Mouse (Mus musculus): ENCODE results near the gene Slc17a1. TPM values are rescaled to one million over a fixed set of nuclear protein-coding genes. Genes with fewer than 3 reads are reported as not detected.

Gene Slc17a1
- total RNA-seq, 2 experiments from 2014 or later: not detected

DNA sequence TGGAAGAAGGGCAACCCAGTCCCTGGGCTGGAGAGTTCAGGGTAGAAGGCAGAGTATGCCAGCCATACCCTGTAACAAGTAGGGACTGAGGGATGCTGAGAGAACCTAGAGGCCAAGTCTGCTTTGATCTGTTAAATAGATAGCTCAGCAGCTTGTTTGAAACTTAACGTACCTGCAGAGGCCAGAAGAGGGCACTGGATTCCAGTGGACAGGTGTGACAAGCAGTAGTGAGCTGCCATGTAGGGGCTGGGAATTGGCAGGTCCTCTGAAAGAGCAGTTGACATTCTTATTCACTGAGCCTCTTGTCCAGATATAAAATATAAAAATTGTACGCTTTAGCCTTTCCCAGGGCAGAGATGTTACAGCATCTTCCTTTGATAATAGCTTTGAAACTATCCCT is 75.3 kb downstream of the Slc17a1 start:
- intact Hi-C loops (cut with DNase I): no loop called here
- no peak for DNase-seq

Small RNA genes within 50 kb of the gene (microRNA-seq; reads per million reads assigned to microRNA genes)
- gene Gm44344: not detected

Other genes with a start within 250 kb of the Slc17a1 start
- gene Hist1h2be, start 246.6 kb upstream of the Slc17a1 start, total RNA-seq (2021): 10 to 100 TPM; 13.0 to 16.9 TPM
- 100 to 1,000 TPM; 112 to 117 TPM for gene Hist1h1e, start 245.2 kb upstream of the Slc17a1 start, total RNA-seq (2021)
- 1 to 10 TPM; 4.8 to 5.4 TPM for gene Hist1h2ac, start 183.8 kb upstream of the Slc17a1 start, total RNA-seq (2021)
- gene Hist1h2bc, start 183.6 kb upstream of the Slc17a1 start, total RNA-seq (2021): 10 to 100 TPM; 16.7 to 17.0 TPM
- not detected for gene Hist1h1t, start 171.9 kb upstream of the Slc17a1 start, total RNA-seq (2021)
- gene Hist1h4c, start 169.3 kb upstream of the Slc17a1 start, total RNA-seq (2021): 100 to 1,000 TPM; 109 to 126 TPM
- 1 to 10 TPM; 1.7 to 2.3 TPM for gene Hfe, start 156.9 kb upstream of the Slc17a1 start, total RNA-seq (2021)
- gene Hist1h1c, start 128.9 kb upstream of the Slc17a1 start, total RNA-seq (2021): 100 to 1,000 TPM; 154 to 166 TPM
- gene Hist1h3c, start 122.1 kb upstream of the Slc17a1 start, total RNA-seq (2021): 10 to 100 TPM; 39.8 to 41.0 TPM
- gene Hist1h2bb, start 121.0 kb upstream of the Slc17a1 start, total RNA-seq (2021): 10 to 100 TPM; 62.4 to 81.1 TPM
- 100 to 1,000 TPM; 116 to 120 TPM for gene Hist1h2ab, start 116.6 kb upstream of the Slc17a1 start, total RNA-seq (2021)
- gene Hist1h3b, start 115.5 kb upstream of the Slc17a1 start, total RNA-seq (2021): 100 to 1,000 TPM in 1 of 2 experiments, 10 to 100 TPM in 1; 95.4 to 102 TPM
- gene Hist1h4b, start 110.7 kb upstream of the Slc17a1 start, total RNA-seq (2021): 100 to 1,000 TPM; 139 to 151 TPM
- 100 to 1,000 TPM; 134 to 137 TPM for gene Hist1h4a, start 106.5 kb upstream of the Slc17a1 start, total RNA-seq (2021)
- gene Hist1h3a, start 105.4 kb upstream of the Slc17a1 start, total RNA-seq (2021): 100 to 1,000 TPM; 114 to 125 TPM
- 10 to 100 TPM; 62.9 to 79.4 TPM for gene Hist1h1a, start 104.1 kb upstream of the Slc17a1 start, total RNA-seq (2021)
- gene Trim38, start 97.8 kb upstream of the Slc17a1 start, total RNA-seq (2021): not detected
- not detected for gene Slc17a2, start 60.8 kb upstream of the Slc17a1 start, total RNA-seq (2021)
- gene Slc17a3, start 28.3 kb upstream of the Slc17a1 start, total RNA-seq (2021): under 1 TPM in 1 of 2 experiments, not detected in 1; 0.10 TPM
- gene Slc17a4, start 47.3 kb downstream of the Slc17a1 start, total RNA-seq (2021): not detected
- not detected for gene Hist1h2ba, start 66.4 kb downstream of the Slc17a1 start, total RNA-seq (2021)
- gene Hist1h2aa, start 66.7 kb downstream of the Slc17a1 start, total RNA-seq (2021): not detected
- gene Scgn, start 123.5 kb downstream of the Slc17a1 start, total RNA-seq (2021): under 1 TPM; 0.26 to 0.58 TPM